Comparison of ENCODE assay signal across 22 mouse cellular contexts in genomic region chr4:106920119-106920518, GRCm38 (mm10). TPM values are rescaled to one million over a fixed set of nuclear protein-coding genes. Genes with fewer than 3 reads are reported as not detected.
A peak's percentile ranks its signal among the peaks of the same experiment; 100 is the strongest.
DNase-seq lines count a peak whose midpoint lies in the region; ATAC-seq and TF ChIP-seq lines count a peak whose summit lies in the region.
"Had no signal": no experiment of that assay in that cellular context is flagged by ENCODE, and none has a peak within 500 bp of the region (broad histone marks: within the 10 kb centered on the region; RNA-seq: fewer than 3 reads in every experiment).

No protein-coding gene starts in this region.

- 0 out of 2 replicates have a peak overlapping the region, but pooled peaks have one; percentile 1 for H3K9ac ChIP-seq in hindbrain, embryonic 13.5 days
- H3K9ac ChIP-seq in hindbrain, embryonic 14.5 days: no peak overlapping the region
- 0 out of 2 replicates have a peak overlapping the region, but pooled peaks have one; percentile 26 for H3K9ac ChIP-seq in neural tube, embryonic 13.5 days
- H3K9ac ChIP-seq: embryonic facial prominence, embryonic 15.5 days had no signal

- peaks cover 98% of the 10 kb centered on the region for H3K36me3 ChIP-seq in hindbrain, embryonic 13.5 days
- peaks cover 97% of the 10 kb centered on the region for H3K36me3 ChIP-seq in hindbrain, embryonic 14.5 days (replicated peaks; ENCODE audit: control insufficient read depth, insufficient read depth)
- peaks cover 96% of the 10 kb centered on the region for H3K36me3 ChIP-seq in neural tube, embryonic 13.5 days

- H3K27ac ChIP-seq in hindbrain, embryonic 13.5 days: no peak overlapping the region
- H3K27ac ChIP-seq in hindbrain, embryonic 14.5 days: no peak overlapping the region
- H3K27ac ChIP-seq in neural tube, embryonic 13.5 days (replicated peaks): no peak overlapping the region
- H3K27ac ChIP-seq in layer of hippocampus, adult 2 months: no peak overlapping the region
- H3K27ac ChIP-seq: embryonic facial prominence, embryonic 15.5 days; forebrain, embryonic 10.5 days; heart, adult 2 months; hindbrain, embryonic 10.5 days had no signal

- no peaks in the 10 kb centered on the region for H3K9me3 ChIP-seq in hindbrain, embryonic 13.5 days
- H3K9me3 ChIP-seq in hindbrain, embryonic 14.5 days (ENCODE audit: control insufficient read depth, low read length): no peaks in the 10 kb centered on the region
- H3K9me3 ChIP-seq in neural tube, embryonic 13.5 days: no peaks in the 10 kb centered on the region
- H3K9me3 ChIP-seq: embryonic facial prominence, embryonic 15.5 days; forebrain, embryonic 10.5 days; hindbrain, embryonic 10.5 days had no signal

- no peak overlapping the region for H3K4me2 ChIP-seq in hindbrain, embryonic 13.5 days
- H3K4me2 ChIP-seq in hindbrain, embryonic 14.5 days (replicated peaks): no peak overlapping the region
- H3K4me2 ChIP-seq in neural tube, embryonic 13.5 days: no peak overlapping the region
- H3K4me2 ChIP-seq: embryonic facial prominence, embryonic 15.5 days; heart, embryonic 11.5 days had no signal

- peak; percentile 16 for DNase-seq in cerebellum, adult 9-10 months
- DNase-seq in cerebellum, postnatal 25 days: no peak
- DNase-seq in hindbrain, embryonic 14.5 days (ENCODE audit: low spot score): no peak
- no peak for DNase-seq in neural tube, embryonic 10.5 days (ENCODE audit: extremely low spot score, low spot score)
- DNase-seq in layer of hippocampus, adult 2 months (ENCODE audit: low spot score in 2 of 2): no peak
- DNase-seq: adrenal gland, postnatal 10 days; B cell, adult 2 months; cerebellum, adult 11 months; cerebellum, adult 8-10 months; cerebellum, postnatal 36 days; gastrocnemius, postnatal 36 days; heart, adult 2 months had no signal

- WGBS in hindbrain, embryonic 13.5 days: 94% methylated on average over 4 of the region's 4 CpGs
- WGBS in hindbrain, embryonic 14.5 days: 95% methylated on average over 4 of the region's 4 CpGs
- WGBS in neural tube, embryonic 13.5 days: 91% methylated on average over 4 of the region's 4 CpGs

- H3K27me3 ChIP-seq in hindbrain, embryonic 13.5 days: no peaks in the 10 kb centered on the region
- H3K27me3 ChIP-seq in hindbrain, embryonic 14.5 days (ENCODE audit: control insufficient read depth, insufficient read depth, low read length): no peaks in the 10 kb centered on the region
- H3K27me3 ChIP-seq in neural tube, embryonic 13.5 days: no peaks in the 10 kb centered on the region
- H3K27me3 ChIP-seq: embryonic facial prominence, embryonic 15.5 days had no signal

- TF ChIP-seq CTCF in layer of hippocampus, adult 2 months (conservative IDR thresholded peaks at IDR 0.05): no peak

- no peak for ATAC-seq in hindbrain, embryonic 13.5 days (ENCODE audit: low FRiP score)
- no peak for ATAC-seq in hindbrain, embryonic 14.5 days (ENCODE audit: low FRiP score)
- ATAC-seq in neural tube, embryonic 13.5 days (ENCODE audit: low read depth): no peak
- ATAC-seq: CD4-positive, CD25-positive, alpha-beta regulatory T cell, adult 4 months; forebrain, embryonic 14.5 days; hindbrain, embryonic 16.5 days had no signal

- H3K4me1 ChIP-seq in hindbrain, embryonic 13.5 days (replicated peaks): peaks cover 91% of the 10 kb centered on the region
- peaks cover 35% of the 10 kb centered on the region for H3K4me1 ChIP-seq in hindbrain, embryonic 14.5 days (replicated peaks; ENCODE audit: control insufficient read depth, insufficient read depth, low read length)
- peaks cover 94% of the 10 kb centered on the region for H3K4me1 ChIP-seq in neural tube, embryonic 13.5 days (replicated peaks)

- H3K4me3 ChIP-seq in hindbrain, embryonic 13.5 days: no peak overlapping the region
- no peak overlapping the region for H3K4me3 ChIP-seq in hindbrain, embryonic 14.5 days (replicated peaks; ENCODE audit: low read length)
- H3K4me3 ChIP-seq in neural tube, embryonic 13.5 days: no peak overlapping the region
- no peak overlapping the region for H3K4me3 ChIP-seq in layer of hippocampus, adult 2 months
- H3K4me3 ChIP-seq: embryonic facial prominence, embryonic 15.5 days; erythroblast, embryonic 14.5 days; forebrain, embryonic 10.5 days; heart, adult 2 months; hindbrain, embryonic 10.5 days had no signal

RNA-seq across cellular contexts. Expression of gene Ssbp3, which starts 9.6 kb away (rescaled TPM):
- polyA plus RNA-seq in hindbrain, embryonic 13.5 days (2015; fragmentation: Nextera tagmentation; extraction: Ambion mirVana): 179 and 180 TPM in 2 replicates
- 93.0 and 100 TPM in 2 replicates for polyA plus RNA-seq in hindbrain, embryonic 14.5 days (2014; fragmentation: Nextera tagmentation; extraction: Ambion mirVana)
- 186 and 191 TPM in 2 replicates for polyA plus RNA-seq in neural tube, embryonic 13.5 days (2015; fragmentation: Nextera tagmentation; extraction: Ambion mirVana)
- 100 to 1,000 TPM; 157 TPM for total RNA-seq in layer of hippocampus, adult 2 months (2021)
